Mouse (Mus musculus): ENCODE results near the gene Gpr22.

Gene Gpr22

DNA sequence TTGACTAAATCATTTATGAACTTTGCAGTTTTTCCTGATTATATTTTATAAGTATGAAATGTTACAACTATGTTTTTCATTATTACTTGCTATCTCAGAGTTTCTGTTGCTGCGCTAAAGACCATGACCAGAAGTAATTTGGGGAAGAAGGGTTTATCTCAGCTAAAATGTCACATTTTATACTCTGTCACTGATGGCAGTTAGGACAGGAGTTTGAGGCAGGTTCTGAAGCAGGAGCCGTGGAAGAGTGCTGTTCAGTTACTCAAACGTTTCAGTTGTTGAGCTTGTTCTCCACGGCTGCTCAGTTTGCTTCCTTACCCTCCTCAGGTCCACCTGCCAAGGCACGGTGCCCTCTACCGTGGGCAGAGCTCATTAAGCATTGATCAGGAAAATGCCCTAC lies 47.7 kb downstream of the Gpr22 start:
- DNase-seq = no peak
